Mouse (Mus musculus) forebrain, embryonic 10.5 days (tissue): Measurements from ENCODE around the gene Gadd45g. TPM values are rescaled to one million over a fixed set of nuclear protein-coding genes. Genes with fewer than 3 reads are reported as not detected.

Source experiments
- DNase-seq: peaks from one replicate; pipeline ENCODE4 v3.0.0-alpha.2; 2017; ENCODE audit warnings: low spot score; ENCODE audit errors: extremely low spot score
- H3K27ac ChIP-seq: fragments of 300-500 bp; sonication (generic); 2 replicates; pipeline ENCODE4 v1.5.1; 2016; ENCODE audit warnings: mild to moderate bottlenecking
- H3K27me3 ChIP-seq: fragments of 300-500 bp; sonication (generic); 2 replicates; pipeline ENCODE4 v1.6.1; 2016; ENCODE audit warnings: mild to moderate bottlenecking; ENCODE audit not compliant: poor library complexity, severe bottlenecking
- H3K36me3 ChIP-seq: fragments of 300-500 bp; sonication (generic); replicated peaks from 2 replicates; pipeline ENCODE4 v1.6.1; 2016; ENCODE audit warnings: mild to moderate bottlenecking, moderate library complexity
- H3K4me1 ChIP-seq: fragments of 300-500 bp; sonication (generic); 2 replicates; pipeline ENCODE4 v1.6.1; 2016
- H3K4me3 ChIP-seq: fragments of 300-500 bp; sonication (generic); 2 replicates; pipeline ENCODE4 v1.5.1; 2016; ENCODE audit warnings: mild to moderate bottlenecking, moderate library complexity
- H3K9me3 ChIP-seq: fragments of 300-500 bp; sonication (generic); 2 replicates; pipeline ENCODE4 v1.6.1; 2016; ENCODE audit warnings: mild to moderate bottlenecking, moderate library complexity
- WGBS: fragments of 180-500 bp; shearing (Covaris S2); methylation state at CpG from one replicate; pipeline ENCODE4 v1.1.7; 2016; 5-methylcytosine and 5-hydroxymethylcytosine counted together
- polyA plus RNA-seq: library from polyadenylated mRNA; unstranded; fragments of >200 nt; fragmentation: Nextera tagmentation; extraction: Ambion mirVana; gene quantifications from 2 replicates; pipeline ENCODE4 v1.2.1, GENCODE M21; 2016

Gadd45g gene
- polyA plus RNA-seq, 1 experiment from 2014 or later: 102 TPM

DNA sequence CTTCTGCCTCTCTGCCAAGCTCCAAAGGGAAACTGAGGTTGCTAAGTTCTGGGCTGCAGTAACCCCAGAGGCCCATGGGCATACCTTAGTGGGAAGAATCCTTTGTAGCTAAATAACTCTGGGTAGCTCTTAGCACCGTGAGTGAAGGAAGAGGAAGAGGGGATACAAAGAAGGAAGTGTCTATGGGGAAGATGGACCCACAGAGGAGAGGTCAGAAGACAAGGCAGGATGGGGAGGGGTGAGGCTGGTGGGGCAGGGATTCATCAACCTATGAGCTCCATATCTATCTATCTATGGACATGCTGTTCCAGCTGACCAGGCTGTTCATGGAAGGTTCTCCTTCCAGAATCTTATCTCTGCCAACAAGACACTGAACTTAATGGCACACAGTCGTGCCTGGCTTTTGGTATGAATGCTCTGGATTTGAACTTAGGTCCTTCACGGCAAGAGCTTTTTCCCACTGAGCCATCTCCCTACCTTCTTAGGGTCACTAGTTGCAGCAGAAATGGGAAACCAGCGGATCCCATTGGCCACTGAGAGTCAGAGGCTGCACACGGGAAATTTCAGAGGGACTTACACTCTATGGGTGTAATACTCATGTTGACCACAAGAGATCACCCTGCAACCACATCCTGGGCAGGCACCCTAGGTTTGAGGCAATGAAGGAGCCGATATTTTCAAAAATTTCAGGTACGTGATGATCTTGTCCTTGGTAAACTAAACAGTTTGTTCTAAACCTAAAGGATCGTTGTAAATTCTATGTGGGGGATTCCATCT, 7.0 kb upstream of the Gadd45g start:
- H3K4me1 ChIP-seq: peaks cover 41% of the 10 kb centered on the region
- H3K27me3 ChIP-seq: peaks cover 77% of the 10 kb centered on the region
- peak; percentile 38 for DNase-seq
- no peak overlapping the region for H3K27ac ChIP-seq
- no peak overlapping the region for H3K4me3 ChIP-seq
- 27% methylated on average over 8 of the region's 8 CpGs for WGBS
- H3K9me3 ChIP-seq: no peaks in the 10 kb centered on the region
- H3K36me3 ChIP-seq: no peaks in the 10 kb centered on the region

DNA sequence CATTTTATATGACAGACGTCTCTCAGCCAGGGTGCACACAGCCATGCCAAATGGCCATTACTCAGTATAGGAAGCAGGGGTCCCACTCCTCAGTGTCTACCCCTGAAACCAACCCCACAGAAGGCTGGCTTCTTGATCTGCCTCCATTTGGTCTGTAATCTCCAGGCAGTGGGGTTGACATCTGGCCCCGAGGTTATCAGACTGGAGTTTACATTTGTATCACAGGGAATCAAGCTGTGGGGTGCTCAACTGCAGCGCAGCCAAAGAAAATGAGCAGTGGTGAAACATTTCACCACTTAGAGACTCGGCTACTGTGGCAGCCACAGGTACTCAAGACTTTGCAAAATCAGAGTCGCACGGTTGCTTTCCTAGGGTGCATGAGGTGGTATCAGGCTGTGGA, 5.8 kb upstream of the Gadd45g start:
- Histone ChIP-seq H3K4me1 (peaks cover 53% of the 10 kb centered on the region), H3K27ac (no peak overlapping the region), H3K4me3 (no peak overlapping the region), H3K27me3 (peaks cover 85% of the 10 kb centered on the region), H3K36me3 (no peaks in the 10 kb centered on the region), H3K9me3 (no peaks in the 10 kb centered on the region)
- WGBS: 49% methylated on average over 6 of the region's 6 CpGs
- no peak for DNase-seq

DNA sequence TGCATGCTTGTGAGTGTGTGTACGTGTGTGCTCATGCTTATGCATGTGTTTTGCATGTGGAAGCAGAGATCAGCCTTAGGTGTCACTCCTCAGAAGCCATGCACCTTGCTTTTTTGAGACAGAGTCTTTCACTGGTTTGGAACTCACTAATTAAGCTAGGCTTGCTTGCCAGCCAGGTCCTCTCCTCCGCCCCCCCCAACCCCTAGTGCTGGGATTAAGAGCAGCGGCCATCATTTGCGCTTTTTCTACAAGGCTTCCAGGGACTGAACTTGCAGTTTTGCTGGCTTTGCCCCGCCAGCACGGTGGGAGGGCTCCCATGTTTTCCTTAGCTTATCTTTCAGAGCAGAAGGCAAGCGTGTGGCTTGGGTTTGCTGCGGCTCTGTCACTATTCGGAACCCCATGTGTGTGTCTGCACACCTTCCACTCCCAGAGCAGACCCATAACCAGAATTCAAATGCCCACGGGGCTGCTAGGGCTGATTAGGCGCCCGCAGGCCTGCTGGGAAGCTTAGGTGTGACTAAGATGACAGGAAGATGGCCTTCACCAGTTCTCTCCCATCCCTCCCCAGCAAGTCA, 4.8 kb upstream of the Gadd45g start:
- H3K9me3 ChIP-seq: no peaks in the 10 kb centered on the region
- peak overlapping the region; percentile 23 for H3K4me3 ChIP-seq
- H3K27ac ChIP-seq: peak overlapping the region; percentile 74
- 8% methylated on average over 12 of the region's 12 CpGs for WGBS
- peaks cover 57% of the 10 kb centered on the region for H3K4me1 ChIP-seq
- peaks cover 83% of the 10 kb centered on the region for H3K27me3 ChIP-seq
- peak; percentile 49 for DNase-seq
- H3K36me3 ChIP-seq: no peaks in the 10 kb centered on the region

DNA sequence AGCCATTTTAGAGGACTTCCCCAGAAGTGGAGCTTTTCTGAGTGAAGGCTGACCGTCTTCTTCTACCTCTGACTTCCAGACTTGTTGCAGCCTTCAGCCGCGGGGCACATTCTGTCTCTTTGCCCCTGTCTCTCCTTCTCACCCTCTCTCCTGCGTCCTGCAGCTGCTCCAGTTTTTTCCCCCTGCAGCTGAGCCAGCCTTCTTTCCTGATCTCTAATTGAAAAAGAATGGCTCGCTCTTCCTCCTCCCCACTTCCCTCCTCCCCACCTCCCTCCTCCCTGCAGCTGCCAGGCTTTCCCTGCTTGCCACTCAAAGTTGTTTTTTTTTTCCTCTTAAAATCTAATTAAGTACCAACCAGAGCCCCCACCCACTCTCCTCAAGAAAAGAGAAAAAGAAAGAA, 4.3 kb upstream of the Gadd45g start:
- Histone ChIP-seq H3K27ac (peak overlapping the region; percentile 74), H3K9me3 (no peaks in the 10 kb centered on the region), H3K27me3 (peaks cover 84% of the 10 kb centered on the region), H3K4me1 (peaks cover 60% of the 10 kb centered on the region), H3K4me3 (peak overlapping the region; percentile 23), H3K36me3 (no peaks in the 10 kb centered on the region)
- WGBS: 3% methylated on average over 5 of the region's 5 CpGs
- no peak for DNase-seq

- Histone ChIP-seq H3K36me3 (peaks cover 2% of the 10 kb centered on the region; the same call in 1 of the 2 replicates), H3K27me3 (peaks cover 88% of the 10 kb centered on the region), H3K4me1 (peaks cover 66% of the 10 kb centered on the region), H3K4me3 (peak overlapping the region; percentile 23; the same call in 1 of the 2 replicates), H3K9me3 (no peaks in the 10 kb centered on the region), H3K27ac (peak overlapping the region; percentile 74)
- no peak for DNase-seq
- WGBS: 8% methylated on average over 12 of the region's 12 CpGs
These were observed 3.7 kb upstream of the Gadd45g start for GRCm38 (mm10) chr13:51842773-51843172.

DNA sequence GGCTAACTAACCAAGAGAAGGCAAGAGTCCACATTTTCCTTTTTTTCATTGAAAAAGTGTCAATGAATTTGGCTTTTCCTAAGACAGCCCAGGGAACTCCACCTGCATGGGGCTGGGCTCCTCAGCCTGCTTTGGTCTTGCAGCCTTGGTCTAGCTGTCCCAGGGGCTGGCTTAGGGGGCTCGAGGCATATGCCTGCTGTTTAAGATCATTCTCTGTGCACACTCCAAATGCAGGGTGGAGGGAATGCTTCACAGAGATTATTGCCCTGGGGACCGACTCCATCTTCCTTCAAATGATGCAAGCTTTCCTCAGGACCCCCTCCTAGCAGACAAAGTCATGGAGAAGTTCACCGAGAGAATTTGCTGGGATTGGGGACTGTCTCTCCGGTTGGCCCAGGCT, 3.2 kb upstream of the Gadd45g start:
- H3K36me3 ChIP-seq: peaks cover 5% of the 10 kb centered on the region; the same call in 1 of the 2 replicates
- H3K4me1 ChIP-seq: peaks cover 71% of the 10 kb centered on the region
- 70% methylated on average over 4 of the region's 4 CpGs for WGBS
- DNase-seq: no peak
- H3K9me3 ChIP-seq: no peaks in the 10 kb centered on the region
- H3K27ac ChIP-seq: peak overlapping the region; percentile 74; the same call in 1 of the 2 replicates
- H3K27me3 ChIP-seq: peaks cover 88% of the 10 kb centered on the region
- no peak overlapping the region for H3K4me3 ChIP-seq

DNA sequence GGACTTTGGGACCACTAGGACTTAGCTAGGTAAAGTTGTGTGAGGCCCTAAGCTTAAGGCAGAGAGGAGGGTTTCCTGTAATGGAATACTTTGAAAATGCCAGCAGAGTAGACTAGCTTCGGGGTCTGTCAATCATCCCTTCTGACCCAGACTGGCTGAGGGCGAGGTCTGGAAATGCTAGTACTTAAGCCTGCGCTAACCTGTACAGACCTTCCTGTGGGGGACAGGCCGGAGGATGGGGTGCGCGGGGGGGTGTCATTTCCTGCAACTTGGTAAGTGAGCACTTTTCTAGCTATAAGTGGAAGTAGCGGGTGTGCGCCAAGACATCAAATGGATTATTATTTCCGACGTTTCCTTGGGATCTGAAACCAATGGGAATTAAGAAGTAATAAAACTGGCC, 2.4 kb upstream of the Gadd45g start:
- WGBS: 82% methylated on average over 10 of the region's 10 CpGs
- no peak for DNase-seq
- peaks cover 79% of the 10 kb centered on the region for H3K4me1 ChIP-seq
- H3K36me3 ChIP-seq: peaks cover 5% of the 10 kb centered on the region; the same call in 1 of the 2 replicates
- peaks cover 88% of the 10 kb centered on the region for H3K27me3 ChIP-seq
- no peak overlapping the region for H3K27ac ChIP-seq
- no peaks in the 10 kb centered on the region for H3K9me3 ChIP-seq
- no peak overlapping the region for H3K4me3 ChIP-seq

GRCm38 (mm10) chr13:51844661-51845060, 1.8 kb upstream of the Gadd45g start:
- peak; percentile 68 for DNase-seq
- peaks cover 5% of the 10 kb centered on the region; the same call in 1 of the 2 replicates for H3K36me3 ChIP-seq
- H3K27ac ChIP-seq: peak overlapping the region; percentile 67
- peaks cover 85% of the 10 kb centered on the region for H3K4me1 ChIP-seq
- no peaks in the 10 kb centered on the region for H3K9me3 ChIP-seq
- WGBS: 17% methylated on average over 10 of the region's 10 CpGs
- H3K4me3 ChIP-seq: peak overlapping the region; percentile 62; the same call in 1 of the 2 replicates
- H3K27me3 ChIP-seq: peaks cover 88% of the 10 kb centered on the region

- 14% methylated on average over 10 of the region's 10 CpGs for WGBS
- Histone ChIP-seq H3K4me1 (peaks cover 89% of the 10 kb centered on the region), H3K4me3 (peak overlapping the region; percentile 62), H3K9me3 (no peaks in the 10 kb centered on the region), H3K27ac (peak overlapping the region; percentile 89), H3K27me3 (peaks cover 88% of the 10 kb centered on the region), H3K36me3 (peaks cover 5% of the 10 kb centered on the region; the same call in 1 of the 2 replicates)
- no peak for DNase-seq
These were observed 1.4 kb upstream of the Gadd45g start for GRCm38 (mm10) chr13:51845072-51845471.

DNA sequence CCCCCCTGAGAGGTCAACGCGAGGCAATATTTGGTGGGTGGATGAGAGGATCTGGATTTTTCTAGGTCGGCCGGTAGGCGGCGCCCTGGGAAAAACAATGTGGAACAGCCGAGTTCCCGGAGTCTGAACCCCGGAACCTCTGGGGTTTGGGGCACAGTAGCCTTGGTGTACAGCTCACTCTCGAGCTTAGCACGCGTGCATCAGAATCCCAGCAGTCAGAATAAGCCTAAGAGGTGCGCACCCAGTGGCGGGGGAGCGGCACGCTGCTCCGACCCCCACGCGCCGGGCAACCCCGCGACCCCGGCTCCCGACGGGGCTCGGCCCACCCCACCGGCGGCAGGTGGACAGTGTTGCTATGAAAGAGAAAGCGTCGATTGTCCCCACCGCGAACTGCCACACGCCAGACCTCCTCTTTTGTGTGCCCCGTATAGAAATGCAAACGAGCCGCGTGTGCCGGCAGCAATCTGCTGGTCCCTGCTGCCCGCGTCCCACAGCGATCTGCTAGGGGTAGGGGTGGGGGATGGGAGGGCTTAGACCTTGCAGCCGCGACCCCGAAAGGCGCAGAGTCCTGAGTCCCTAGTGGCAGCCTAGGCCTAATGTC, 787 bp upstream of the Gadd45g start:
- Histone ChIP-seq H3K27me3 (peaks cover 88% of the 10 kb centered on the region), H3K36me3 (peaks cover 5% of the 10 kb centered on the region; the same call in 1 of the 2 replicates), H3K27ac (peak overlapping the region; percentile 89), H3K4me3 (peak overlapping the region; percentile 62), H3K9me3 (no peaks in the 10 kb centered on the region), H3K4me1 (peaks cover 93% of the 10 kb centered on the region)
- peak; percentile 89 for DNase-seq
- WGBS: under 1% methylated on average over 45 of the region's 45 CpGs

DNA sequence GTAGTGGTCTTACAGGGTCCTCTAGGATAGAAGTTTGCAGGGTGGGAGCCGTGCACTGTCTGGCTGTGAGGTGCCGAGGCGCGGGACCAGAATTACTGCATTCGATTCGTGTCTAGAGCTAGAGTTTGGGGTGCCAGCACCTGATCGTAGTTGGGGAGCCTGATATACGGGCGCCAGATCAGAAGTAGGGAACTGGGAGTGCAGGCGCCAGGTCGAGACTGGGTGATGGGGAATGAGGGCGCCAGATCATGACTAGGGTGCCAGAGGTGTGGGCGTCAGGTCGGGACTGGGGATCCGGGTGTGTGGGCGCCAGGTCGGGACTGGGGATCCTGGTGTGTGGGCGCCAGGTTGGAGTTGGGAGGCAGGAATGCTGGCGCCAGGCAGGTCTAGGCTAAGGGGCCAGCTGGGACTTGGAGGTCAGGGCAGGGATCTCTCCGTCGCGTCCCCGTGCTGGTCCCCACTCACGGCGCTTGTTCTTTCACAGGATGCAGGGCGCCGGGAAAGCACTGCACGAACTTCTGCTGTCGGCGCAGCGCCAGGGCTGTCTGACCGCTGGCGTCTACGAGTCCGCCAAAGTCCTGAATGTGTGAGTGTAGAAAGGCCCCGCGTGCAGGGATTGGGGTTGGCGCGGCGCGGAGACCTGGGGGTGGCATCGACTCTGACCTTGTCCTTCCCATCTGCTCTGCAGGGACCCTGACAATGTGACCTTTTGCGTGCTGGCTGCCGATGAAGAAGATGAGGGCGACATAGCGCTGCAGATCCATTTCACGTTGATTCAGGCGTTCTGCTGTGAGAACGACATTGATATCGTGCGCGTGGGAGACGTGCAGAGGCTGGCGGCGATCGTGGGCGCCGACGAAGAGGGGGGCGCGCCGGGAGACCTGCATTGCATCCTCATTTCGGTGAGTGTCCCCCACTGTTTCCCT, 653 bp downstream of the Gadd45g start:
- under 1% methylated on average over 63 of the region's 63 CpGs for WGBS
- H3K4me1 ChIP-seq: peaks cover 93% of the 10 kb centered on the region

GRCm38 (mm10) chr13:51847979-51848480, 1.6 kb downstream of the Gadd45g start:
- peak overlapping the region; percentile 89 for H3K27ac ChIP-seq
- under 1% methylated on average over 31 of the region's 31 CpGs for WGBS
- DNase-seq: peak; percentile 81
- H3K9me3 ChIP-seq: no peaks in the 10 kb centered on the region
- H3K4me1 ChIP-seq: peaks cover 93% of the 10 kb centered on the region
- H3K27me3 ChIP-seq: peaks cover 88% of the 10 kb centered on the region
- H3K4me3 ChIP-seq: peak overlapping the region; percentile 62
- peaks cover 5% of the 10 kb centered on the region; the same call in 1 of the 2 replicates for H3K36me3 ChIP-seq

More for the DNA sequence above, 653 bp downstream of the Gadd45g start:
- peak overlapping the region; percentile 89 for H3K27ac ChIP-seq
- H3K27me3 ChIP-seq: peaks cover 88% of the 10 kb centered on the region
- H3K36me3 ChIP-seq: peaks cover 5% of the 10 kb centered on the region; the same call in 1 of the 2 replicates
- no peaks in the 10 kb centered on the region for H3K9me3 ChIP-seq
- H3K4me3 ChIP-seq: peak overlapping the region; percentile 62
- DNase-seq: peak; percentile 62
